Mouse (Mus musculus) megakaryocyte, embryonic 14.5 days (primary cell): ENCODE results near the gene Ppfia2. TPM values are rescaled to one million over a fixed set of nuclear protein-coding genes. Genes with fewer than 3 reads are reported as not detected.

Experiments used
- H3K27me3 ChIP-seq: replicated peaks from 2 replicates; pipeline ENCODE3; 2012; ENCODE audit warnings: inconsistent platforms
- H3K36me3 ChIP-seq: replicated peaks from 2 replicates; pipeline ENCODE3; 2012; ENCODE audit warnings: low read length, inconsistent platforms, mixed read lengths
- H3K4me1 ChIP-seq: 2 replicates; pipeline ENCODE4 v1.6.1; 2012; ENCODE audit warnings: inconsistent platforms
- H3K4me3 ChIP-seq: replicated peaks from 2 replicates; pipeline ENCODE3; 2012; ENCODE audit warnings: moderate library complexity, mild to moderate bottlenecking, inconsistent platforms
- H3K9me3 ChIP-seq: 2 replicates; pipeline ENCODE4 v1.6.1; 2012; ENCODE audit warnings: inconsistent platforms
- FLI1 ChIP-seq: IDR thresholded peaks from 2 replicates; pipeline ENCODE4 v1.6.1; 2012; ENCODE audit warnings: low read length, inconsistent platforms, mixed read lengths
- GATA1 ChIP-seq: IDR thresholded peaks from 3 replicates; pipeline ENCODE4 v1.6.1; 2012; ENCODE audit warnings: mixed read lengths, low read length, inconsistent platforms, borderline replicate concordance
- polyA plus RNA-seq: library from polyadenylated mRNA; stranded (reverse); fragments of >175 nt; gene quantifications from 2 replicates; pipeline ENCODE4 v1.2.3, GENCODE M21; 2012; ENCODE audit warnings: low replicate concordance; ENCODE audit not compliant: insufficient read depth

Ppfia2 gene
- polyA plus RNA-seq, 1 experiment = not detected

DNA sequence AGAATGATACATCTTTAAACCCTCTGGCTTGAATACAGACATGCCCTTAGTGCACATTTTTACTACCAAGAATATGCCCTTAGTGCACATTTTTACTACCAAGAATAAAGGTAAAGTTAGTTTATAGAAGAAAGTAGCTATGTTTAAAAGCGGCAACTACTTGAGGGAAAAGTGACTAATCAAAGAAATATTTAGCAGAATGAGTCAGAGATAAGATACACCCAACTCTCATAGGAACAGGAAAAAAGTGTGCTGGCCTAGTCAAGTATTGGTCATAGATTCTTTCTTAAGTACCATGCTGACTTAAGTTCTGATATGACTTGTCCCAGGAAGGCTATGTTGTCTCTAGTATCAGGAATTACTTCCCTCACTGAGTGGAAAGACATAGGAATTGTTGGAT lies 305.4 kb downstream of the Ppfia2 start:
- Histone ChIP-seq H3K4me1 (no peaks in the 10 kb centered on the region), H3K4me3 (no peak overlapping the region), H3K36me3 (no peaks in the 10 kb centered on the region), H3K9me3 (no peaks in the 10 kb centered on the region), H3K27me3 (no peaks in the 10 kb centered on the region)
- no peak for TF ChIP-seq GATA1
- no peak for TF ChIP-seq FLI1

- H3K4me1 ChIP-seq = no peaks in the 10 kb centered on the region
- TF ChIP-seq GATA1 (no peak), FLI1 (no peak)
- H3K9me3 ChIP-seq = no peaks in the 10 kb centered on the region
- no peak overlapping the region for H3K4me3 ChIP-seq
- no peaks in the 10 kb centered on the region for H3K36me3 ChIP-seq
- H3K27me3 ChIP-seq = no peaks in the 10 kb centered on the region
Observed at GRCm38 (mm10) chr10:106815447-106815846, 345.3 kb downstream of the Ppfia2 start.

DNA sequence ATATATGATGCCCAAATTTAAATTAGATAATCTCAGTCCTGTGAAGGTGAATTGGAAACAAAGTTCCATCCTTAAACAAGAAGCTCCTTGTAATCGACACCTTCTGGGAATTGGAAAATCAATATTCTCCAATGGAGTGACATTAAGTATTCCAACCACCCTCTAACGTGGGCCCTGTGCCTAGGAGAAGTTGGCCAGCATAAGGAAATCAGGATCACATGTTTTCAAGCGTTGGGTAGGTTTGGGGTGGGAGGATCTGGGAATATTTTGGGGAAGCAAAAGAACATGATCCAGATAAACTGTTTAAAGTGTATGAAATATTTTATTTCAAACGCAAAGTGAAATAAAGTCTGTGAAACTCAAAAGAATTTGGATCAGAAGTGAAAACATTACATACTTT lies 348.2 kb downstream of the Ppfia2 start:
- H3K4me1 ChIP-seq = no peaks in the 10 kb centered on the region
- no peak overlapping the region for H3K4me3 ChIP-seq
- no peaks in the 10 kb centered on the region for H3K36me3 ChIP-seq
- H3K27me3 ChIP-seq = no peaks in the 10 kb centered on the region
- no peaks in the 10 kb centered on the region for H3K9me3 ChIP-seq
- TF ChIP-seq GATA1 (no peak), FLI1 (no peak)

DNA sequence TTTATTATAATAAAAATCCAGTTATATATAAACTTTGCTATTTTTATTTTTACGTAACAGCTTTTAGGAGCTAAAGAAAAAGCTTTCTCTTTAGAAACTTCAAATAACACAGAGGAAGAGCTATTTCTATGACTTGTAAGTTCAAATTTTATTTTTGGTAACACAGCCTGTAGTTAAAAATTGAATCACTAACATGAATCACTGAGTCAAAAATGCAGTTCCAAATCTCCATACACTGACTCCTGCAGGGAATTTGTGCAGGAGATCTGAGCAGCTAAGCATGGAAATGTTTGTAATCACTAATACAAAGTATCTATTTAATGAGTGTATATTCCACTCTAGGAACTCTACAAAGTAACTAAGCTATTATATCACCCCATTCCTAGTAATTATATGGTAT lies 354.1 kb downstream of the Ppfia2 start:
- Histone ChIP-seq H3K4me1 (no peaks in the 10 kb centered on the region), H3K36me3 (no peaks in the 10 kb centered on the region), H3K9me3 (no peaks in the 10 kb centered on the region), H3K4me3 (no peak overlapping the region), H3K27me3 (no peaks in the 10 kb centered on the region)
- no peak for TF ChIP-seq FLI1
- TF ChIP-seq GATA1 = no peak

DNA sequence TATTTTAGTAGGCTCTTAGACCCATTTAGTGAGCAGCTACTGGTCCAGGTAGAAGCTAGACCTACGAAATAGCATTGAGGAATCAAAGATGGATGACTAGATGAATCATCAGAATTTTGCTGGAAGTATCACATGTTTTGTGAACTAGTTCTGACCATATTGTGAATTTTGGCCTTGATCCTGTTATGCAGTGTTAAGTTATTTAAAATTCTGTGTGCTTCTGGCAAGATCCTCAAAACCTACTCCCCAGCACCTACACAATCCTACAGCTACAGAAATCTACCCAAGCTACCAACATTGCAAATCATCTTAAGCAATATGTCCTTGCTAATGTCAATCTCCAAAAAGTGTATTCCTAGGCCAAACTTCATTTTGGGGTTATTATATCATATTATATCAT lies 368.3 kb downstream of the Ppfia2 start:
- Histone ChIP-seq H3K4me3 (no peak overlapping the region), H3K4me1 (no peaks in the 10 kb centered on the region), H3K27me3 (no peaks in the 10 kb centered on the region), H3K36me3 (no peaks in the 10 kb centered on the region), H3K9me3 (no peaks in the 10 kb centered on the region)
- TF ChIP-seq GATA1 (no peak), FLI1 (no peak)

GRCm38 (mm10) chr10:106858106-106858505 lies 388.0 kb downstream of the Ppfia2 start:
- Histone ChIP-seq H3K36me3 (no peaks in the 10 kb centered on the region), H3K4me1 (no peaks in the 10 kb centered on the region), H3K27me3 (no peaks in the 10 kb centered on the region), H3K9me3 (no peaks in the 10 kb centered on the region), H3K4me3 (no peak overlapping the region)
- TF ChIP-seq GATA1 = no peak
- no peak for TF ChIP-seq FLI1

GRCm38 (mm10) chr10:106870233-106870632 lies 400.1 kb downstream of the Ppfia2 start:
- Histone ChIP-seq H3K9me3 (no peaks in the 10 kb centered on the region), H3K4me3 (no peak overlapping the region), H3K27me3 (no peaks in the 10 kb centered on the region), H3K36me3 (no peaks in the 10 kb centered on the region), H3K4me1 (no peaks in the 10 kb centered on the region)
- no peak for TF ChIP-seq FLI1
- TF ChIP-seq GATA1 = no peak

- TF ChIP-seq FLI1 (no peak), GATA1 (no peak)
- H3K4me3 ChIP-seq = no peak overlapping the region
- no peaks in the 10 kb centered on the region for H3K36me3 ChIP-seq
- no peaks in the 10 kb centered on the region for H3K27me3 ChIP-seq
- no peaks in the 10 kb centered on the region; the same call in 1 of the 2 replicates for H3K9me3 ChIP-seq
- no peaks in the 10 kb centered on the region for H3K4me1 ChIP-seq
Observed at GRCm38 (mm10) chr10:106871847-106872246, 401.7 kb downstream of the Ppfia2 start.

DNA sequence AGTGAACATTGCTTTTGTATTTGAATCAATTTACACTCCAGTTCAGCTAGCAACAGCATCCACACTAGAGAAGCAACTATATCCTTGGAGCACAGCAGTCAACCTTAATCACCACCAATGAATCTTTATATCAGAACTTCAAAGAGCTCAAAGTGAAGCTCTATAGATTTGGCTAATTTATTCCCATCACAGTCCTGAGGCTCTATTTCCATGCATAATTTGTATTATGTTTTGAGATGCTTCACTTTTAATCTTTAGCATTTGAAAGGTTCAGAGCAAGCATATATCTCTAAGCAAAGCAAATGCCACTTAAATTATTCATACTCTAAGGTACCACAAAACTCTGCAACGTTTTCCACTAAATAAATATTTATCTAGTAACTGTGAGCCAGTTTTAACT lies 402.6 kb downstream of the Ppfia2 start:
- TF ChIP-seq GATA1 (no peak), FLI1 (no peak)
- peaks cover 4% of the 10 kb centered on the region; the same call in 1 of the 2 replicates for H3K9me3 ChIP-seq
- no peaks in the 10 kb centered on the region for H3K27me3 ChIP-seq
- no peaks in the 10 kb centered on the region for H3K36me3 ChIP-seq
- H3K4me3 ChIP-seq = no peak overlapping the region
- no peaks in the 10 kb centered on the region for H3K4me1 ChIP-seq

- TF ChIP-seq FLI1 = no peak
- TF ChIP-seq GATA1 = no peak
- no peaks in the 10 kb centered on the region for H3K27me3 ChIP-seq
Observed at GRCm38 (mm10) chr10:106881330-106881729, 411.2 kb downstream of the Ppfia2 start.

GRCm38 (mm10) chr10:106896351-106896750 lies 426.2 kb downstream of the Ppfia2 start:
- H3K9me3 ChIP-seq = peaks cover 4% of the 10 kb centered on the region; the same call in 1 of the 2 replicates
- no peaks in the 10 kb centered on the region for H3K36me3 ChIP-seq
- H3K4me3 ChIP-seq = no peak overlapping the region
- no peaks in the 10 kb centered on the region for H3K27me3 ChIP-seq
- no peaks in the 10 kb centered on the region for H3K4me1 ChIP-seq
- no peak for TF ChIP-seq GATA1
- TF ChIP-seq FLI1 = no peak

More at GRCm38 (mm10) chr10:106881330-106881729, 411.2 kb downstream of the Ppfia2 start:
- no peaks in the 10 kb centered on the region for H3K36me3 ChIP-seq
- H3K4me1 ChIP-seq = no peaks in the 10 kb centered on the region
- no peak overlapping the region for H3K4me3 ChIP-seq
- peaks cover 7% of the 10 kb centered on the region; the same call in 1 of the 2 replicates for H3K9me3 ChIP-seq

- Histone ChIP-seq H3K9me3 (no peaks in the 10 kb centered on the region), H3K4me3 (no peak overlapping the region), H3K27me3 (no peaks in the 10 kb centered on the region), H3K36me3 (no peaks in the 10 kb centered on the region), H3K4me1 (no peaks in the 10 kb centered on the region)
- no peak for TF ChIP-seq FLI1
- TF ChIP-seq GATA1 = no peak
Observed at GRCm38 (mm10) chr10:106910108-106910507, 440.0 kb downstream of the Ppfia2 start.
